Mouse (Mus musculus) 3134 (cell line): Measurements from ENCODE around the gene Max.

Experiments used
- DNase-seq: peaks from one replicate; pipeline ENCODE4 v3.0.0-alpha.2; 2011; ENCODE audit warnings: low spot score; ENCODE audit not compliant: insufficient read length; ENCODE audit errors: extremely low read depth

Max gene

DNA sequence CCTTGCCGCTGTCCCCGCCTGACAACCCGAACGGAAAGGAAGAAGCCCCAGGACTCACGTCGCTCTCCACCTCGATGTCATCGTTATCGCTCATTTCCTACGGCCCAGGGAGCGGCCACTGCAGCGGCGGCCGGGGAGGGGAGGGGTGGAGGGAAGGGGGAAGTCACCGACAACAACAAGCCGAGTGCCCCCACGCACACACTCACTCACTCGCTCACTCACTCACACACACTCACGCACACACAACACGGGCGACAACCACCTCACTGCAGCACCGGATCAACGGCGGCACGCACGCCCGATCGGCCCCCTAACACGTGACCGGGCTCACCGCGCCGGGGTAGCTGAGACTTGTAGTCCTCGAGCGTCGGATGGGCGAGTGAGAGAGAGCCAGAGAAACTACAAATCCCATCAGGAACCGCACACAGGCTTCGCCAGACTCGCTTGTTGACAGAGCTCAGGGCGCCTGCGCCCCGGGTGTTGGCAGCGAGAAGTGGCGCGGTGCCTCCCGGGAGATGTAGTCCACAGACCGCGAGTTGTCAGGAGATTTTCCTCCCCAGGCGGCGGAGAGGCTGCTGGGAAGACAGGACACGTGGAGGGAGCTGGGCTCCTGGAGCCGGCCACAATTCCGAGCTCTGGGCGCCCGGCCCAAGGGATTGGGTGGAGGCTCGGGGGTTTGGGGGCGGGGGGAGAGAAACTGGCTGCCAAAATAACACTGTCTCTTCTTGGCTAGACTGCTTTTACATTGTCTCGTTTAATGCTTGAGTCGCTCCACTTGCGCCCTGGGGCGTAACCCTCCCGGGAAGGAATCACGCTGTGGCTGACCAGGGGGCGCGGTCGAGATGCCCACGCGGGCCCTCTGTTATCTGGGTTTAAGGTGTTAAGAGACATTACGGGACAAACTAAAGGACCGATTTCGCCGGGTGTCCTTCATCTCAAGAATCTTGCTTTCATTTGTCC, at the start of gene Max:
Max (minus strand) TSS at position 270 of the 960 bp plus-strand sequence.
- peak; percentile 99 for DNase-seq

DNA sequence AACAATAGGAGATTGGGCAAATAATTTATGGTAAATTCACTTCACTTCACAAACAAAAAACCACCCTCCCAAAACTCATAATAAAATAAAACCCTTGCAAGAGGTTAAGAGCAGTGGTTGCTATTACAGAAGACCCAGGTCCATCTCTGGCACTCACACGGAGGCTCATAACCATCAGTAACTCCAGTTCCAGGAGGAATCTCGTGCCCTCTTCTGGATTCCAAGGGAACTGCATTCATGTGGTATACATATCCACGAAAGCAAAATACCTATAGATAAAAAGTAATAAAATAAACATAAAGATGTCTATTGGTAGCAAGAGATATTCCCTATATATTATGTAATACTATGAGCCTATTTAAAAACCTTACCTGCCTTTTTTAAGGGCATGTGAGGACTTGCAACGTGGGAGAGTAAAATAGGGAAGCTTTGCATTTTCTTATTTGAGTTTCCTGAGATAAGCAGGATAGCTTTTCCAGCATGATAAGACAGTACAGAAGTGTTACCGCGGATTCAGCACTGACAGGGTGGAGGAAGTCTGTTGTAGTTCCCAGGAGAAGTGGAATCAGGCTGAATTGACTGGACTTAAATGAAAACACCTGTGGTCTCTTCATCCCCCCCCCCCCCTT, 49.2 kb upstream of the Max start:
- DNase-seq: no peak

DNA sequence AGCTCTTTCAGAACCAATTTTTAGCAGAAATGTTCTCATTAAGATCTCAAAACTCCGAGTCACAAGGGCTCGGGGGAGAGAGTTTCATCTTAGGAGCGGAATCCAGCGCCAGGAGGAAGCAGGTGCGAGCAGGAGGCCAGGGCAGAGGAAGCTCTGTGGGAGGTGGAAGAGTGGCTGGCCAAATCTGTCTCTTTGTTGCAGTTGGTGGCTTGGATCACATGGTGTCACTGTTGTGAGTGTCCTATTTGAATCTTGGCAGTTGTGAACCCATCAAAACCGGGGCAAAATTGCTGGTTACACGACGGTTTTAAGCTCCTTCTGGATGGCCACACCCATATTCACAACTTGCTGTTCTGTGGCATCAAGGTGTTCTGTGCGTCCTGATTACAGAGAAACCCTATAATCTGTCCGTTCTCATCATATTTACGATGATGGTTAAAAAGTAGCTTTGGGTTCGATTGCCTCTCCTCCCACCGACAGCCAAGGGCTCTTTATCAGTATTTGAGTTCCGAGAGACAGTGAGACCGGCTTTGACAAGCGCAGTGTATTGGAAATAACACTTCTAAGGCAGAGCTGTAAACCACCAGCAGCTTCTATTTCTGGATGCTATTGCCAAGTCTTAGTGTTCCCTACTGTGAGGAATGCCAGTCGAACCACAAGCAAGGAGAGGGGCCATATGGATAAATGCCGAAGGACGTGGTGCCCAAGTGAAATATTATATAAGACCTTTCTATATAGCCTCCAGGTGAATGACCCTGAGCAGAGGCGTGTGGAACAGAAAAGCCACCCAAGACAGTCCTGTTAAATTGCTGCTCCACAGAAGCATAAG, 47.4 kb upstream of the Max start:
- no peak for DNase-seq

DNA sequence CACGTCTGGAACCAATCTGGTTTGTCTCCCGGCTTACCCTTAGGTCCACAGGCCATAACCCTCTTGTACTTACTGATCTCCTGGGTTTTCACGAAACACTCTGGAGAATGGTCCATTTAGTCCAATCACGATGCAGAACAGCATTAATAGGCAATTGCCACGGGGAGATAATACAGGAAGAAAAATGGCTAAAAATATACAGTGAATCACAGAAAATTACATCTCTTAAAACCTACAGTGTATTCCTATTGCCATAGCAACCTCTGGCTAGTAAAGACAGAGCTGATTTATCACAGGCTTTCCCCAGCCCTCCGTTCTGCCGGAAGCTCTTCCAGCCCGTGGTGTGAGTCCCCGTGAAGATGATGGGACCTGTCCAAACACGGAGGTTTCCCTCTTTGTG, 42.9 kb upstream of the Max start:
- DNase-seq: no peak

DNA sequence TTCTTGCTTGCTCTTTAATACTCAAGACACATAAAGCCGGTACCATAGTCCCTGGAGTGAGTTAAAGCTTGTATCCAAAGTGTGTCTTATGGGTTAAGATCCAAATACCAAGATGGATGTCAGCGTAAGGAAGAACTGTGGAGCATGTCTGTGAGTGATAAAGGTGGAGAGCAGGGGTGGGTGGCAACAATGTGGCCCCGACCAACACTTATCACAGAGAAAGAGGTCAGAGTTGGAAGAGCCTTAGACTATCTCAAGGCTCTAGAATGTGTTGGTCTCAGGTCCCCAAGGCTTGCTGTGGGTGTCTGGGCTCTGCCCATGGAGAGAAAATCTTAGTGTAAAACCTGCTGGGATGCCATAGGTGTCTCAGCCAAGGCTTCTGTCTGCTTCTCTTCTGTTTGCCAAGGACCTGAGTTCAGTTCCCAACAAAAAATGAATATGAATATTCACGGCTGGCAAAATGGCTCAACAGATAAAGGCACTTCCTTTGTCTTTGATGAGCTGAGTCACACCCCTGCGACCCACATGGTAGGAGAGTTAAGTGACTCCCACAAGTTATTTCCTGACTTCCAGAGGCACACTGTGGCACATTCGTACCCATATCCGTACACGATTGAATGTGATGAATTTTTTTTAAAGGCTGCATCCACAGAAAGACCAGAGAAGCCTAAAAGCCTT, 40.7 kb upstream of the Max start:
- DNase-seq: no peak

DNA sequence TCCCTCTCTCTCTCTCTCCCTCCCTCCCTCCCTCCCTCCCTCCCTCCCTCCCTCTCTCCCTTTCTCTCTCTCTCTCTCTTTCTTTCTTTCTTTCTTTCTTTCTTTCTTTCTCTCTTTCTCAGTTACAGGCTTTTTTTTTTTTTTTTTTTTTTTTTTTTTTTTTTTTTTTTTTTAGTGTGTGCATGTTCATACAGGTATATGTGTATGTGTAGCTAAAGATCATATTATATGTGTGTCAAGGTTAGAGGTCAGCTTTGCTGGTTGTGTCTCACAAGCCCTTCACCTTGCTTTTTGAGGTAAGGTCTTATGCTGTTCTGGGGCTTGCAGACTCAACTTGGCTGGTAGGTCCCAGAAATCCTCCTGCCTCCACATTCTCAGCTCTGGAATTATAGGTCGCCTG, 39.3 kb upstream of the Max start:
- DNase-seq: no peak

DNA sequence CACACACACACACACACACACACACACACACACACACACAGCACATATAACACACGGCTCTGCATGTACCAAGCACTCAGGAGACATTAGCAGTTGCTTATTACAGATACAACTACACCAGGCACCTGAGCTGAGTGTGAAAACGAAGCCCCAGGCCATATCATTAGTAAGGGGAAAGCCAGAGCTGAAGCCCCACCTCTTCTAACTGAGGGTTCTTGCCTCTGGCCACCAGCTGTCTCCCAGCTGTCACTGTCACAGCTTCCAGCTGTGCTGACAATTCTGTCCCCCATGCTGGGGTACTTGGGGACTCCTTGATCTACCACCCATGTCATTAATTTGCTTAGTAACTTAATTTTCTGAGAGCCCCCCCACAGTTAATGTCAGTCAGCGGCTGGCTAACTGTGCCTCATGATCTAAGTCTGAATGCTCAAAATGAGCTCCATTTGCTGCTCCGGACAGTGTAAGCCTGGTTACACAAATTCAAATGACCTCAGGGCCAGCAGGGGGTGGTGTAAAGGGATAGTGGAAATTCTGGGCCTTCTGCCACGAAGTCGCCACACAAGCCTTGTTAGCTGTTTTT, 38.8 kb upstream of the Max start:
- peak; percentile 20 for DNase-seq

DNA sequence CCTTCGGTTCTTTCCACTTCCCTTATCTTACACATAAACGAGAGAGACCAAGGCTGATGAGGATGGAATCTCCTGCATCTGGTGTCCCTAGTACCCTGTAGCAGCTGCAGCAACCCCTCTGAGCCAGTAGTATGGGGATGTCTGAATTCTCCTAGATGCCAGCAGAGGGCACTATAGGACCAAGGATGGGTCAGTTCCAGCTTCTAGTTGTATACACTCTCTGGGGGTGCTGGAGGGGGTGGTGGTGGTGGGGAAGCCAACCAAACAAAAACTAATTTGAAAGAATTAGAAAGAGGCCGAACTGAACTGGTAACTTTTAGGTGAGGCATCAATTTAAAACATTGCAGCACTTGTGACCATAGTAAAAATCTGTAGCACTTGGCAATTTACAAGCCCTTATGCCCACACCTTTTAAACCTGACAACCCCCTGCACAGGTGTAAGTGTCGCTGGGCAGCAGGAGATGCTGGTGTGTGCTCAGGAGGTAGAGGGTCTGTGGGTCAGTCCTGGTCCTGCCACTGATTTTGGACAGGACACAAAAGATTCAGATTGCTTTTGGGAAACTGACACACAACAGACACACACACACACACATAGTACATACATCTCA, 38.2 kb upstream of the Max start:
- DNase-seq: no peak

DNA sequence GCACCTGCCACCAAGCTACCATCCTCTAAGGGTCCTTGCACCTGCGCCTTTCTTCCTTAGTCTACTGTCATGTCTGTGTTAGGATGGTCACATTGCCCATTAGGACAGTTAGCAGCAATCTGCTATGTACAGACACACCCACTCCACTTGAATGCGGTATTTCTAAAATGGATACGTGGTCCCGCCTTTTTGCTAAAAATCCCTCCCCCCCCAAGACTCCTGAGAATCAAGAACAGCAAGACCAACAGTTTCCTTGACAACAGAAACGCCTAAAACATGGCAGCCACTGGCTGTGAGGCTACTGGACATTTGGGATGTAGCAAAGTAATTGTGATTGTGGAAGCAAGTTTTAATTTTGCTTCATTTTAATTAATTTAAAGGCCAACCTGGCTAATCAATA, 32.8 kb upstream of the Max start:
- no peak for DNase-seq

DNA sequence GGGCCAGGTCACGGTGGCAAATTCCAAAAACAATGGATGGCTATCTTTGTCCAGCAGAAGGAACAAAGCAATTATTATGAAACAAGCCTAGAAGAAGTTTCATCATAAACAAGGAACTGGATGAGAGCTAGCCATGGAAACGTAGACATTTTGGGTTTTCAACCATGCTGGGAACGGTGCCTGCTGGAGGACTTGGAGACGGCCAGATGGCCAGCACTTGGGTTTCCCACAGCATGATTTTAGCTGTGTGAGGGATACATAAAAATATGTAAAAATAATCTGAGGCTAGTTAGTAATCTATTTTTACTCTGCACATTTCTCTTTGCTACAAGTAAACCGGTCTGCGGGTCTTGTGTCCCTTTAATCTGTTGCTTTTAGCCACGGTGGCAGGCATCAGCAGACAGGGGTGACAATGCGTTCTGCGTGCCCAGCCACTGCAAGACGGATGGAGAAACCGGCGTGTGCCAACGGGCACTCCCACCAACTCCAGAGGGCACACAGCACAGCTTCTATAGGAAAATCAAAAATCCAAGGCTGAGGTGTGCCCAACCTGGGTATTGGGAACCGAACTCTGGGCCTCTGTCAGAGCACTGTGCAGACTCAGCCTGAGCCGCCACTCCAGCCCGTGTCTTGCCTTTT, 31.0 kb upstream of the Max start:
- no peak for DNase-seq

DNA sequence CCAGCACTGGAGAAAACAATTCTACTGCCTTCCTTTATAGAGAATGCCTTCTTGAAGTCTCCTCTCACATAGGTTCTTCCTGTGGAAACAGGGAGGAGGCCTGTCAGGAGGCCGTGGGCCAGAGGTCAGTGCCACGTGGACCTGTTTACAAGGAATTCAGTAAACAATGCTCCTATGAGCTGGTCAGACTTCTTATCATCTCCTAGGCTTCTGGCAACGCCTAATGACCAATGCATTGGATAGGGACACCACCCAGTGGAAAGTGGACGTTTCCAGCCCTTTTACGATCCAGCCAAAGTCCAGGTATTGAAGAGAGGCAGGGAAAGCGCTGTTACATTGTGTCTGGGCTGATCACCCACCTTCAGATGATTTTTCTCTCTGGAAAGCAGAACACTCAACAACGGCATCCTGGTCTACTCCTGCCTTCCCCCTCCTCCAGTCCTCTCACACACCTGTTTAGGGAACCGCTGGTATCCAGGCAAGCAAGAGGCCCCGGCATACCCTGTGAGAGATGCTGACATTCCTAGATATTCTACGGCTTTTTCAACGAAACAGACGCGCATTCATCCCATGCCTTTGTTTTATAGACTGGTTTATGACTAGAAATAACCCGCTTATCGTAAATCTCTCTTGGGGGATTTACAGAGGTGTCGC, 20.9 kb upstream of the Max start:
- no peak for DNase-seq

DNA sequence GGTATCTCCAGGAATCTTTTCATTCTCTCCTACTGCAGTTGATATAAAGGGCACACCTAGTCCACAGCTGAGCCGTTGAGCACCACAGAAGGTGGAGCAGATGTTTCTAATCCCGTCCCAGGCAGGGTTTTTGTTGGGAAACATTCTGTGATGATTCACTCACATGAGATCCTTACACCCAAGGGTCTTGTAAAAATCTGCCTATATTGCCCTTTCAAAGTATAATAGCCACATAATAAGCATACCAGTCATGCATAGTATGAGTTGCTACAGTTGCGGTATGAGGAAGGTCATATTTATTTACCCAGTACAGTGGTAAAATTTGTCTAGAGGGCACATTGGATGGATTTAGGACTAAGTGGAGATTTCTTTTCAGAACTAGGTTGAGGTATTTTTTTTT, 17.5 kb upstream of the Max start:
- DNase-seq: no peak

DNA sequence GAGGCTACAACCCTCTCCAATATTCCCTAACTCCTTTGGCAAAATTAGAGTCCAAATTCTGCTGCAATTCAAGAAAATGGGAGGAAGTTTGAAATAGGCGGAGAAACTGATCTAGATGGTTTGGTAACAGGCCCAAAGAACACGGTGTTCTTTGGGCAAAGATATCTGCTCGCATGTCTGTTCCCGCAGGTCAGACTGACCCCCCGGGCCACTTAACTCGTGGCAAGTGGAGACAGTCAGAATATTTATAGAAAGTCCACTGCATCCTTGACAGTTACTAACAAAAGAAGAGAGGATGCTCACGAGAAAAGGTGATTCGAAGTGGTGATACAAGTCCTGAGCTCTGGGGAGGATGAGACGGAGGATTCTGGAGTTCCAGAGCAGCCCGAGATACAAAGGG, 10.7 kb upstream of the Max start:
- DNase-seq: no peak

DNA sequence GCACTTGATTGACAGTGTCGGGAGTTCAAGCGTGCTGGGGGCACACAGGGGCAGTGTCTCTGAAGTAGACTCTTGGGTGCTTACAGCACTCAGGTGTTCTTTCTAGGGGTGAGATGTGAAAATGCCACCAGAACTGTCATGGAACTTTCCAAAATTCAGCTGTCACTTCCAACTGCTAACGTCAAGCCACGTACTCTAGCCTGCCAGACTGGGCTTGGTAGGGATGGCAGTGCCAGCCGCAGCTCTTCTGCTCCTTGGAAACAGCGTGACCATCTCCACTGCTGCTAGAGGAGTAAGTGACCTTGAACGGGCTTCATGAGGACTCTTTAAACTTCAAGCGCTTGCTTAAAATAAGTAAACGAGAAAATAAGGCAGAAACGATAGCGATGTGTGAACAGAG, 10.2 kb upstream of the Max start:
- no peak for DNase-seq

DNA sequence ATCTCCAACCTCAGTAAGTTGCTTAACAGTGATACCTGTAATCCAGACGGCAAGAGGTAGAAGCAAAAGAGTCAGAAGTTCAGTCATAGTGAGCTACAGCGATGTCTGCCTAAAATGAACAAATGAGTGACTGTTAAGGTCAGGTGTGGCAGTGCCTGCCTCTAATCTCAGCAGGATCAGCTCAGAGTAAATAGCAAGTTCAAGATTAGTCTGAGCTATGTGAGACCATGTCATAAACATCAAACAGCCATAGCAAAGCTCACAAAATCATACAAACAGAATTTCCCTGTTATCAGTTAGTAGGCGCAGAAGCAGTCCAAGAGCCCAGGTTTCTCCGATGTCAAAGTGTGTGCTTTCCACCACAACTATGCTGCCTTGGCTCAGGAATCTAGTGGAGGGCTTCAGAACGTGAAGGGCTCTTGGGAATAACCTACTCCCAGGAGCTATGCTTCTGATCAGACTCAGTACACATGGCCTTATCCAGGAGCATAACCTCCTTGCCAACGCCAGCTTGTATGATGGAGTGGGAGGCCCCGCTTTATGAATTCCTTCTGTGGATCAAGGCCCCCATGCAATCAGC, 9.7 kb upstream of the Max start:
- no peak for DNase-seq

DNA sequence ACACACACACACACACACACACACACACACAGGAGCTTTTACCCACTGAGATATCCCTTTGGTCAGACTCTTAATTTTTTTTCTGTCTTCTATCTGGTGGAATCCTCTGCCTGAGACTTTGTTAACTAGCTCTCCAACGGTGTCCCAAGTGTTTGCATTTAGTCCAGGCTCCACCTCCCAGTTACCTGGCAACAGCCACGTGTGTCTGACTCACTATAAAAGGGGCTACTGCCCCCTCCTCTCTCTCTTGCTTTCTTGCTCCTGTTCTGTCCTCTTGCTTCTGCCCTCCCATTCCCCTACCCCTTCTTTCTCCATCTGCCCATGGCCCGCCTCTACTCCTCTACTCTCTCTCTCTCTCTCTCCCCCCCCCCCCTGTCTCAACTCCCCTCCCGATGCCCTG, 3.9 kb upstream of the Max start:
- DNase-seq: no peak

DNA sequence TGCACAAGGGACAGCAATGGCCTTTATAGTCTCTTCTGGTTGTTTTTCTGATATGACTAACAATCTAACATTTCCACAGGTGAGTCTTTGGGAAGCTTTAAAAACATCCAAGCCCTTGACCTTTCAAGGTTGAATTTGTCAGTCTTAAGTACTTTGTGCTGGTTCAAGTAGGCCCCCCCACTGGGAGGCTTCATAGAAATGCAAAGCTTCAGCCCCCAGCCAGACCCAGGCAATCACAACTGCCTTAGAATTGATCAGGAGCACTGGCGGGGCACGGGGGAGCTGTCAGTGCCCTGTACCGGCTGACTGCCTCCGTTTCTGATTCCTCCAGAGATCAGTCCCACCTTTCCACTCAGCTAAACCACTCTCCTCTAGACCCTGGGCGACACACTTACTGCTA, 3.1 kb upstream of the Max start:
- DNase-seq: no peak

DNA sequence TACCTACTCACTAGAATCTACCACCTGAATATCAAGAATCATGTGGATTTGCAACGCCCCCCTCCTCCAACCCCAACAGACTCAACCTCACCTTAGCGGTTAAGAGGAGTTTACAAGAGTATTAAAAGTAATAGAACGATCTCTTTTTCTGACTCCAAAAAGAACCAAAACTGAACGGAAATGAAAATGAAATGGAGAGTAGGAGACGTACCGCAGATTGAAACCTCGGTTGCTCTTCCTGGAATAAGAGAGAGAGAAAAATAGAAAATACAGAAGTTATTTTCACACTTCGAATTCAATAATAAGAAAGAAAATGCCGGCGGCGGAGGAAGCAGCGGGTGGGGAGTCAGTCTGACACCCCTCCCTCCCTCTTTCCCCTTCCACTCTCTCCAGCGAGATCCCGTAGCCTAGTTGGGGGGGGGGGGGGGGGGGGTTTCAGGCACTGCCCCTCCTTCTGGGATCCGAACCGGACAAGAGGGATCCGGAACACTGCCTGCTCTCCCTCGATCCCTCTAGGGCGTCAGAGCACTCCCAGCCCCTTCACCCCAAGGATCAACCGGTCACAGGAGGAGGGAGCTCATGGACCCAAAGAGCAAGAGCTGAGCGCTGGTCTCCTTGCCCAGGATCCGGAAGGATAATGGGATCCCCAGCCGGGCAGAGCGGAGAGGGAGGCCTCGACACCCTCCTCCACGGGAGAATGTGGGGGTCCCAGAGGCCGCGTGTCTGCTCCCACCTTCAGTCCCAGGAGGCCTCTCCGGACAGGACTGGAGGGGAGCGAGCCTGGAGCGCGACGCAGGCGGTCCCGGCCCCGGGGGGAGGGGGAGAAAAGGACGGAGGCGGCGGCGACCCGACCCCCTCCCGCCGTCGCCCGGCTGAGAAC, 709 bp downstream of the Max start:
- no peak for DNase-seq
